Mouse (Mus musculus) liver, postnatal 0 days (tissue): Measurements from ENCODE around the gene Psmb9. TPM values are rescaled to one million over a fixed set of nuclear protein-coding genes. Genes with fewer than 3 reads are reported as not detected.

Experiments used
- ATAC-seq: fragments of 200-750 bp; cut with Nextera tagmentation; 2 replicates; pipeline ENCODE4 v1.8.0; 2017; ENCODE audit warnings: mild to moderate bottlenecking, moderate library complexity
- DNase-seq: peaks from one replicate; pipeline ENCODE4 v3.0.0-alpha.2; 2016
- H3K27ac ChIP-seq: fragments of 300-500 bp; sonication (generic); 2 replicates; pipeline ENCODE4 v1.5.1; 2014; ENCODE audit warnings: antibody characterized with exemption, moderate library complexity, mild to moderate bottlenecking, low read depth
- H3K27me3 ChIP-seq: fragments of 300-500 bp; sonication (generic); 2 replicates; pipeline ENCODE4 v1.6.1; 2014; ENCODE audit warnings: low read length, control low read depth, mixed read lengths; ENCODE audit not compliant: insufficient read depth
- H3K36me3 ChIP-seq: fragments of 300-500 bp; sonication (generic); replicated peaks from 2 replicates; pipeline ENCODE4 v1.6.1; 2014; ENCODE audit warnings: mild to moderate bottlenecking, control low read depth, low read length, moderate library complexity, mixed read lengths; ENCODE audit not compliant: insufficient read depth
- H3K4me1 ChIP-seq: fragments of 300-500 bp; sonication (generic); 2 replicates; pipeline ENCODE4 v1.6.1; 2014; ENCODE audit warnings: antibody characterized with exemption, mild to moderate bottlenecking, control low read depth; ENCODE audit not compliant: insufficient read depth
- H3K4me2 ChIP-seq: fragments of 300-500 bp; sonication (generic); 2 replicates; pipeline ENCODE4 v1.6.1; 2014; ENCODE audit warnings: low read depth, mild to moderate bottlenecking, low read length, moderate library complexity, mixed read lengths
- H3K4me3 ChIP-seq: fragments of 300-500 bp; sonication (generic); 2 replicates; pipeline ENCODE4 v1.5.1; 2014; ENCODE audit warnings: low read depth, low read length
- H3K9ac ChIP-seq: fragments of 300-500 bp; sonication (generic); replicated peaks from 2 replicates; pipeline ENCODE4 v1.6.1; 2014; ENCODE audit warnings: mild to moderate bottlenecking, moderate library complexity
- H3K9me3 ChIP-seq: fragments of 300-500 bp; sonication (generic); 2 replicates; pipeline ENCODE4 v1.6.1; 2016; ENCODE audit warnings: mild to moderate bottlenecking, control low read depth, low read length, mixed read lengths
- CTCF ChIP-seq: sonication (generic); IDR thresholded peaks from 2 replicates; pipeline ENCODE4 v1.5.1; 2016; ENCODE audit warnings: antibody characterized with exemption, low read depth
- EP300 ChIP-seq: IDR thresholded peaks from 2 replicates; pipeline ENCODE4 v1.6.1; 2016; ENCODE audit warnings: antibody characterized with exemption, low read depth, mild to moderate bottlenecking
- WGBS: fragments of 180-500 bp; shearing (Covaris S2); extraction: QIAGEN DNeasy Blood & Tissue Kit; methylation state at CpG from one replicate; pipeline ENCODE4 v1.1.7; 2014; ENCODE audit not compliant: insufficient replicate concordance; 5-methylcytosine and 5-hydroxymethylcytosine counted together
- polyA plus RNA-seq: library from polyadenylated mRNA; unstranded; fragments of >200 nt; fragmentation: Nextera tagmentation; extraction: Ambion mirVana; gene quantifications from 2 replicates; pipeline ENCODE4 v1.2.1, GENCODE M21; 2015

Gene Psmb9
- polyA plus RNA-seq, 1 experiment from 2014 or later: 20.4 TPM

- no peak overlapping the region for H3K4me3 ChIP-seq
- no peaks in the 10 kb centered on the region for H3K27me3 ChIP-seq
- DNase-seq: no peak
- ATAC-seq: no peak
- H3K9ac ChIP-seq: no peak overlapping the region
- H3K4me1 ChIP-seq: peaks cover 7% of the 10 kb centered on the region
- TF ChIP-seq CTCF (no peak), EP300 (no peak)
- no peak overlapping the region for H3K4me2 ChIP-seq
- 94% methylated on average over 9 of the region's 9 CpGs for WGBS
- peaks cover 3% of the 10 kb centered on the region for H3K36me3 ChIP-seq
- no peak overlapping the region for H3K27ac ChIP-seq
- no peaks in the 10 kb centered on the region for H3K9me3 ChIP-seq
Observed at GRCm38 (mm10) chr17:34207866-34208265, 20.3 kb upstream of the Psmb9 start.

- H3K9ac ChIP-seq: no peak overlapping the region
- H3K4me2 ChIP-seq: no peak overlapping the region
- H3K9me3 ChIP-seq: no peaks in the 10 kb centered on the region
- H3K36me3 ChIP-seq: peaks cover under 1% of the 10 kb centered on the region; the same call in 1 of the 2 replicates
- no peaks in the 10 kb centered on the region for H3K27me3 ChIP-seq
- TF ChIP-seq CTCF: no peak
- no peak for TF ChIP-seq EP300
- no peak for ATAC-seq
- no peak overlapping the region for H3K27ac ChIP-seq
- 56% methylated on average over 3 of the region's 3 CpGs for WGBS
- H3K4me3 ChIP-seq: no peak overlapping the region
- peaks cover 7% of the 10 kb centered on the region for H3K4me1 ChIP-seq
- DNase-seq: no peak
Observed at GRCm38 (mm10) chr17:34207456-34207855, 19.9 kb upstream of the Psmb9 start.

DNA sequence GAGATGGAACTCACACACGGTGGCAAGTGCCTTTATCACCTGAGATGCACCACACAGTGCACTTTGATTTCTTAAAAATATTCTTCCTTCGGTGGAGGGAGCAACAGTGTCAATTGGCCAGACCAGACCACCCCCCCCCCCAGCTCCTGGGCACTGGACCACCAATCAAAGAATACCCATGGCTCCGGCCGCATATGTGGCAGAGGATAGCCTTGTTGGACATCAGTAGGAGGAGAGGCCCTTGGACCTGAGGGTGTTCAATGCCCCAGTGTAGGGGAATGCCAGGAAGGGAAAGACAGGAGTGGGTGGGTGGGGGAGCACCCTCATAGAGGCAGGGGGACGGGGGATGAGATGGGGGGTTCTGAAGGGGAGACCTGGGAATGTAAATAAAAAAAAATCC, 19.2 kb upstream of the Psmb9 start:
- 83% methylated on average over 5 of the region's 5 CpGs for WGBS
- Histone ChIP-seq H3K9me3 (no peaks in the 10 kb centered on the region), H3K4me2 (no peak overlapping the region), H3K27me3 (no peaks in the 10 kb centered on the region), H3K36me3 (no peaks in the 10 kb centered on the region; the same call in 1 of the 2 replicates), H3K27ac (no peak overlapping the region), H3K4me3 (no peak overlapping the region), H3K9ac (no peak overlapping the region), H3K4me1 (peaks cover 7% of the 10 kb centered on the region)
- ATAC-seq: no peak
- TF ChIP-seq EP300 (no peak), CTCF (no peak)
- no peak for DNase-seq

DNA sequence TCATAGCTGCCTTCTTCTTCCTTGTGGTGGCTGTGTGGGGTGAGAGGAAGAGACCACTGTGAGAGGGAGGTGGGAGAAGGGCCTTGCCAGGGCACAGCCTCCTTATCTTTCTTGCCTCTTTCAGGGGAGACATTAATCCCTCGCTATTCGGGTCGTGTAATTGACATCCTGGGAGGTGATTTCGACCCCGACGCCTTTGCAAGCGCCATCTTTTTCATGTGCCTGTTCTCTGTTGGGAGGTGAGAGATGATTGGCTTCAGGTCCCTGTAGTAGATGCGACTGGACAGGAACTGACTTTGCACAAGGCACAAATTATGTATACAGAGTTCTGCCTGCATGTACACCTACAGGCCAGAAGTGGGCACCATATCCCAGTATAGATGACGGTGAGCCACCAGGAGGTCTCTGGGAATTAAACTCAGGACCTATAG, 18.2 kb upstream of the Psmb9 start:
- H3K4me2 ChIP-seq: peak overlapping the region; percentile 97
- H3K36me3 ChIP-seq: no peaks in the 10 kb centered on the region; the same call in 1 of the 2 replicates
- peak overlapping the region; percentile 89 for H3K4me3 ChIP-seq
- WGBS: 14% methylated on average over 9 of the region's 9 CpGs
- peak; percentile 83 for TF ChIP-seq CTCF
- no peak for TF ChIP-seq EP300
- H3K4me1 ChIP-seq: peaks cover 7% of the 10 kb centered on the region
- peak overlapping the region; percentile 83 for H3K9ac ChIP-seq
- H3K27ac ChIP-seq: peak overlapping the region; percentile 69
- ATAC-seq: peak; percentile 58
- no peaks in the 10 kb centered on the region for H3K9me3 ChIP-seq
- DNase-seq: peak; percentile 37
- H3K27me3 ChIP-seq: no peaks in the 10 kb centered on the region

DNA sequence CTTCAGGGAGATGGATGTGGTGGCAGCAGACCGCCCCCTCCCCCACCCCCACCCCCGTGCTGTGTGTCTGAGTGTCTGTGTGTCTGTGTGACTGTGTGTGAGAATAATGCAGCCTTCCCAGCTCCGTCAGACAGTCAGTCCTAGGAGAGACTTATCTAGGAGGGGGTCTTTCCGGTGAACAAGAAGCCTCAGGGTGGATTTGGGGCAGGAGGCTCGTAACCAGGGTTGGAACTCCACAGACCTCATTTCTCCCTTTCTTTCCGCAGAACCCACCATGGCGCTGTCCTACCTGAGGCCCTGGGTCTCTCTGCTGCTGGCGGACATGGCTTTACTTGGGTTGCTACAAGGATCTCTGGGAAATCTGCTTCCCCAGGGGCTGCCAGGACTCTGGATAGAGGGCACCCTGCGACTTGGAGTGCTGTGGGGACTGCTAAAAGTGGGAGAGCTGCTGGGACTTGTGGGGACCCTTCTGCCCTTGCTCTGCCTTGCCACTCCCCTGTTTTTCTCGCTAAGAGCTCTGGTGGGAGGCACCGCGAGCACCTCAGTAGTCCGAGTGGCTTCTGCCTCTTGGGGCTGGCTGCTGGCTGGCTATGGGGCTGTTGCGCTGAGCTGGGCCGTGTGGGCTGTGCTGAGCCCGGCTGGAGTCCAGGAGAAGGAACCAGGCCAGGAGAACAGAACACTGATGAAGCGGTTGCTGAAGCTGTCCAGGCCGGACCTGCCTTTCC, 17.6 kb upstream of the Psmb9 start:
- peak overlapping the region; percentile 89 for H3K4me3 ChIP-seq
- no peaks in the 10 kb centered on the region for H3K27me3 ChIP-seq
- peaks cover 7% of the 10 kb centered on the region for H3K4me1 ChIP-seq
- H3K4me2 ChIP-seq: peak overlapping the region; percentile 97
- no peaks in the 10 kb centered on the region; the same call in 1 of the 2 replicates for H3K36me3 ChIP-seq
- peak; percentile 38 for DNase-seq
- WGBS: 12% methylated on average over 18 of the region's 18 CpGs
- no peak for TF ChIP-seq EP300
- TF ChIP-seq CTCF: 0 out of 2 replicates have a peak, but pooled peaks have one; percentile 2
- peak overlapping the region; percentile 83 for H3K9ac ChIP-seq
- no peaks in the 10 kb centered on the region for H3K9me3 ChIP-seq
- ATAC-seq: peak; percentile 34
- peak overlapping the region; percentile 69 for H3K27ac ChIP-seq

GRCm38 (mm10) chr17:34204303-34205010, 16.9 kb upstream of the Psmb9 start:
- Histone ChIP-seq H3K9me3 (no peaks in the 10 kb centered on the region), H3K36me3 (no peaks in the 10 kb centered on the region; the same call in 1 of the 2 replicates), H3K4me3 (peak overlapping the region; percentile 89), H3K4me1 (peaks cover 7% of the 10 kb centered on the region), H3K27me3 (no peaks in the 10 kb centered on the region), H3K9ac (peak overlapping the region; percentile 83), H3K4me2 (peak overlapping the region; percentile 97), H3K27ac (peak overlapping the region; percentile 69)
- DNase-seq (peak; percentile 92), ATAC-seq (peak; percentile 75)
- TF ChIP-seq CTCF (peak; percentile 96), EP300 (no peak)
- WGBS: under 1% methylated on average over 44 of the region's 44 CpGs
